Mouse (Mus musculus) embryonic facial prominence, embryonic 15.5 days (tissue): ENCODE data around the gene Atp6v1f. TPM values are rescaled to one million over a fixed set of nuclear protein-coding genes. Genes with fewer than 3 reads are reported as not detected.

ENCODE experiments used
- ATAC-seq: fragments of 200-750 bp; cut with Nextera tagmentation; 2 replicates; pipeline ENCODE4 v1.8.0; 2017; ENCODE audit warnings: low read depth, moderate TSS enrichment; ENCODE audit not compliant: insufficient number of reproducible peaks, low FRiP score, low TSS enrichment
- H3K27ac ChIP-seq: fragments of 300-500 bp; sonication (generic); replicated peaks from 2 replicates; pipeline ENCODE4 v1.5.1; 2015; ENCODE audit warnings: mild to moderate bottlenecking, inconsistent platforms
- H3K27me3 ChIP-seq: fragments of 300-500 bp; sonication (generic); 2 replicates; pipeline ENCODE4 v1.6.1; 2015; ENCODE audit warnings: inconsistent platforms
- H3K36me3 ChIP-seq: fragments of 300-500 bp; sonication (generic); 2 replicates; pipeline ENCODE4 v1.6.1; 2015; ENCODE audit warnings: mild to moderate bottlenecking, inconsistent platforms
- H3K4me1 ChIP-seq: fragments of 300-500 bp; sonication (generic); 2 replicates; pipeline ENCODE4 v1.6.1; 2015; ENCODE audit warnings: inconsistent platforms
- H3K4me2 ChIP-seq: fragments of 300-500 bp; sonication (generic); replicated peaks from 2 replicates; pipeline ENCODE4 v1.6.1; 2015; ENCODE audit warnings: mild to moderate bottlenecking, inconsistent platforms
- H3K4me3 ChIP-seq: fragments of 300-500 bp; sonication (generic); replicated peaks from 2 replicates; pipeline ENCODE4 v1.5.1; 2015; ENCODE audit warnings: mild to moderate bottlenecking, inconsistent platforms
- H3K9ac ChIP-seq: fragments of 300-500 bp; sonication (generic); 2 replicates; pipeline ENCODE4 v1.6.1; 2015; ENCODE audit warnings: inconsistent platforms
- H3K9me3 ChIP-seq: fragments of 300-500 bp; sonication (generic); replicated peaks from 2 replicates; pipeline ENCODE4 v1.6.1; 2016; ENCODE audit warnings: inconsistent platforms
- WGBS: fragments of 180-500 bp; shearing (Covaris S2); methylation state at CpG from one replicate; pipeline ENCODE4 v1.1.7; 2015; 5-methylcytosine and 5-hydroxymethylcytosine counted together
- polyA plus RNA-seq: library from polyadenylated mRNA; unstranded; fragments of >200 nt; fragmentation: Nextera tagmentation; extraction: Ambion mirVana; gene quantifications from 2 replicates; pipeline ENCODE4 v1.2.1, GENCODE M21; 2015

The Atp6v1f gene
- polyA plus RNA-seq, 1 experiment from 2014 or later = 243 TPM

DNA sequence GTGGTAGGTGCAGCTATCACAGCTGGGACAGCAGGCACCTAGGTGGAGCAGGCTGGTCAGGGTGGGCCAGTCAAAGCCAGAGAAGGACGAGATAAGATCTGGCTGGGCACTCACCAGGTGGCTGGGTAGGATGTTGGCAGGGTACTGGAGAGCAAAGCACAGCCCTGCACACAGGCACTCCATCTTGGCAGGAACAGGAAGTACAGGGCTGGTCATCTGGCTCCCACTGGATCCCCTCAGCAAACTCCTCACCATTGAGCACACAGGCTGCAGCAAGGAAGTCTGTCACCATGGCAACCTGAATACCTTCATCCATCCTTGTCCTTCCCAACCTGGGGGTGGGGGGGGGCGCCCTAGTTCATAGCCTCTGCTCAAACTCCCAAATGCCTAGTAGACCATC is 30.3 kb downstream of the Atp6v1f start:
- H3K36me3 ChIP-seq = 0 out of 2 replicates have a peak, but pooled peaks cover 15% of the 10 kb centered on the region
- no peaks in the 10 kb centered on the region for H3K4me1 ChIP-seq
- no peak overlapping the region for H3K4me2 ChIP-seq
- H3K27me3 ChIP-seq = peaks cover 7% of the 10 kb centered on the region
- WGBS = 53% methylated on average over 2 of the region's 2 CpGs
- ATAC-seq = no peak
- H3K27ac ChIP-seq = no peak overlapping the region
- no peak overlapping the region for H3K9ac ChIP-seq
- H3K9me3 ChIP-seq = no peaks in the 10 kb centered on the region
- H3K4me3 ChIP-seq = no peak overlapping the region

DNA sequence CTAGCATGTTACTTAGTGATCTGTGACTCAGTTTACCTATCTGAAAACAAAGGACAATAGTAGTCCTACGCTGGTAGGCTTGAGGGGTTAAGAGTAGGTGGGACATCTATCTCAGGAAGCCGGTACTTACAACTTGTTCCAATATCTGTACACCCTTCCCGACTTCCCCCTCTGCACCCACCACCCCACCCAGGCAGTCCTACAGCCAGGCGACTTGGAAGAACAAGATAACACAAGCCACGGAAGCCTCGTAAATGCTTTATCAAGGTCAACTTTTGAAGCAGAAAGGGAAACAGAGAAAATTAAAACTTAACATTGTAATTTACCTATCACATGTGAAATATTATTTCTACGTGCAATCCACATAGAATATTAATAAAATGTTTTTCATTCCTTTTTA is 32.7 kb downstream of the Atp6v1f start:
- Histone ChIP-seq H3K27me3 (peaks cover 7% of the 10 kb centered on the region), H3K9me3 (no peaks in the 10 kb centered on the region), H3K27ac (no peak overlapping the region), H3K9ac (no peak overlapping the region), H3K36me3 (0 out of 2 replicates have a peak, but pooled peaks cover 15% of the 10 kb centered on the region), H3K4me1 (no peaks in the 10 kb centered on the region), H3K4me3 (no peak overlapping the region), H3K4me2 (no peak overlapping the region)
- 94% methylated on average over 7 of the region's 7 CpGs for WGBS
- ATAC-seq = no peak

- no peak for ATAC-seq
- no peak overlapping the region for H3K9ac ChIP-seq
- WGBS = 89% methylated on average over 6 of the region's 6 CpGs
- peaks cover 4% of the 10 kb centered on the region; the same call in 1 of the 2 replicates for H3K4me1 ChIP-seq
- H3K27me3 ChIP-seq = peaks cover 10% of the 10 kb centered on the region
- H3K9me3 ChIP-seq = no peaks in the 10 kb centered on the region
- H3K4me2 ChIP-seq = no peak overlapping the region
- no peak overlapping the region for H3K27ac ChIP-seq
- no peak overlapping the region for H3K4me3 ChIP-seq
- H3K36me3 ChIP-seq = 0 out of 2 replicates have a peak, but pooled peaks cover 15% of the 10 kb centered on the region
Observed at GRCm38 (mm10) chr6:29500810-29501209, 33.3 kb downstream of the Atp6v1f start.

- Histone ChIP-seq H3K4me2 (no peak overlapping the region), H3K36me3 (0 out of 2 replicates have a peak, but pooled peaks cover 15% of the 10 kb centered on the region), H3K9me3 (no peaks in the 10 kb centered on the region), H3K4me1 (peaks cover 10% of the 10 kb centered on the region), H3K27ac (no peak overlapping the region), H3K4me3 (no peak overlapping the region), H3K27me3 (peaks cover 7% of the 10 kb centered on the region), H3K9ac (no peak overlapping the region)
- WGBS = 92% methylated on average over 1 of the region's 1 CpGs
- ATAC-seq = no peak
Observed at GRCm38 (mm10) chr6:29501599-29501998, 34.1 kb downstream of the Atp6v1f start.

DNA sequence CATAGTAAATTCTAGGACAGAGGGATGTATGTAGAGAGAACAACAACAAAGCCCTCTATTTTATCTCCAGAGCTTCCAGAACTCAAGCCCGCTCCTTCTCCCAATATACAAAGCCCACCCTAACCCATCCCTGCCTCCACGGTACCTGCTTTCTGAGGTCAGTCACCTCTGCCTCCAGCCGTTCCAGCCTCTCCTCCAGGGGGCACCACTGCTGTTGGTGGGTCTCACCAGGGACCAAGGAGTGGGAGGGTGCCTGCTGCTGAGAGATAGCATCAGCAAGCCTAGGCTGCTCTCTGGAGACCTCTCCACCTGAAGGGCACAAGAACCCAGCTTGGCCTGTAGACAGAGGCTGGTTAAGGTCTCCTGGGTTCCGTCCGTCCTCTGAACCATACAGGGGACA is 38.0 kb downstream of the Atp6v1f start:
- Histone ChIP-seq H3K4me2 (no peak overlapping the region), H3K36me3 (0 out of 2 replicates have a peak, but pooled peaks cover 9% of the 10 kb centered on the region), H3K27ac (no peak overlapping the region), H3K4me1 (peaks cover 31% of the 10 kb centered on the region), H3K27me3 (peaks cover 3% of the 10 kb centered on the region; the same call in 1 of the 2 replicates), H3K9me3 (no peaks in the 10 kb centered on the region), H3K9ac (no peak overlapping the region), H3K4me3 (no peak overlapping the region)
- WGBS = 92% methylated on average over 5 of the region's 5 CpGs
- ATAC-seq = no peak

DNA sequence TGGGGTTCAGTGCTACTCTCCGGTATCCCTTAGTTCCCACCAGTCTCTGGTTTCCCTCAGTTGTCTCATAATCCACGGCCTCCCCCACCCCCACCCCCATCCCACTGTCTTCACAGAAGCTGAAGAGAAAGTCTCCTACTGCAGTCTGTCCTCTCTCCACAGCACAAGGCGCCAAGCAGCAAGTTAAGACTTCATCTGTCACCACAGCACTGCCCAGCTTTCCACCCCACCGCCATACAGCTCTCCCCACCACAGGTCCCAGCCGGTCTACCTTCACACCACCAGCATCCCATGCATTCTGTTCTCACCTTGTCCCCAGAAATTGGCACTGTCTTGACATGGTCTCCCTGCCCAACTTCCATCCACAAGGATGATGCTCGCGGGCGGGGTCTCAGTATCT is 39.3 kb downstream of the Atp6v1f start:
- ATAC-seq = no peak
- WGBS = 17% methylated on average over 8 of the region's 8 CpGs
- peak overlapping the region; percentile 61 for H3K4me3 ChIP-seq
- no peaks in the 10 kb centered on the region for H3K9me3 ChIP-seq
- peak overlapping the region; percentile 72 for H3K4me2 ChIP-seq
- peaks cover 3% of the 10 kb centered on the region; the same call in 1 of the 2 replicates for H3K27me3 ChIP-seq
- H3K4me1 ChIP-seq = peaks cover 31% of the 10 kb centered on the region
- no peak overlapping the region for H3K27ac ChIP-seq
- H3K9ac ChIP-seq = 0 out of 2 replicates have a peak overlapping the region, but pooled peaks have one; percentile 28
- 0 out of 2 replicates have a peak, but pooled peaks cover 5% of the 10 kb centered on the region for H3K36me3 ChIP-seq

DNA sequence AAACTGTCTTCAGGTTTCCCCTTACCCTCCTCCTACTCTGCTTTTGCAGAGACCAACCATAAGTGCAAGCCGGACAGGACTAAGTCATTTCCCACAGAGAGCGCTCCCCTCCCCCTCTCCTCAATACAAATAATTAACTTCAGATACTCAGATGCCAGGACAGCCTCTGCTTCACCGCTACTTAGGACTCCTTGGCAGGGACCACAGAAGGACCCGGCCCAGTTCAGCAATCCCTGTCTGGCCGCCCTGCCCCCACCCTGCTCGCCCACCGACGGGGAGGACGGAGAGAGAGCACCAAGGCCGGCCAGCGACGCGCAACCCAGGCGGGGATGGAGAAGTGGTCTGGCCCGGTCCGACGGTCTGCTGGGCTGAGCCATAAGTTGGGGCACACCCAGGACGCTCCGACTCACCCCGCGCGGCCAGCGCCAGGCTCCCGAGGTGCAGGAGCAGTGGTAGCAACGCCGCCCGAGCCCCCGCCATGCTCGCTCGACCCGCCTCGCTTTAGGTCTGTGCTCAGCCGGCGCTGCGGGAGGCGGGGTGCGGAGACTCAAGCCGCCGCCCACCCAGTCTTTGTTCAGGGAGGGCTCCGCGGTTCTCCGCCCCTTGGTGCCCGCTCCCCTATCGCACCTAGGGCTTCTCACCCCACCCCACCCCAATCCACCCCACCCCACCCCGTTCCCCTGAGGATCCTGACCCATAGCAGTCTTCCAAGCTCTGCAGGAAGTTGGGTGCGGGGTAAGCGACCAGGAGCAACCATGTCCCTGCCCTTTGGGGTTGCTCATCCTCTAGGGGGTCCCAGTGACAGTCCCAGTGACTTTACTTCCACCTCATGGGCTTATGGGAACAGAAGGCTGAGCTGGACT is 40.2 kb downstream of the Atp6v1f start, which contains the start of gene Kcp:
Gene Kcp (minus strand): TSS at position 506 of the 863 bp plus-strand sequence.
- Histone ChIP-seq H3K4me1 (peaks cover 32% of the 10 kb centered on the region), H3K9me3 (no peaks in the 10 kb centered on the region), H3K27me3 (peaks cover 3% of the 10 kb centered on the region; the same call in 1 of the 2 replicates), H3K36me3 (no peaks in the 10 kb centered on the region), H3K27ac (no peak within 1 kb of the TSS; the same call in 1 of the 2 replicates), H3K4me2 (peak within 1 kb of the TSS; percentile 72), H3K9ac (peak within 1 kb of the TSS; percentile 28; the same call in 1 of the 2 replicates), H3K4me3 (peak within 1 kb of the TSS; percentile 61)
- under 1% methylated on average over 44 of the region's 47 CpGs for WGBS
- ATAC-seq = peak; percentile 40; the same call in 1 of the 2 replicates

GRCm38 (mm10) chr6:29509086-29509485 is 41.6 kb downstream of the Atp6v1f start:
- no peak overlapping the region for H3K9ac ChIP-seq
- WGBS = 26% methylated on average over 2 of the region's 2 CpGs
- H3K9me3 ChIP-seq = no peaks in the 10 kb centered on the region
- H3K27me3 ChIP-seq = peaks cover 3% of the 10 kb centered on the region; the same call in 1 of the 2 replicates
- H3K4me1 ChIP-seq = peaks cover 40% of the 10 kb centered on the region
- no peaks in the 10 kb centered on the region for H3K36me3 ChIP-seq
- ATAC-seq = no peak
- no peak overlapping the region for H3K27ac ChIP-seq
- H3K4me3 ChIP-seq = no peak overlapping the region
- no peak overlapping the region for H3K4me2 ChIP-seq

DNA sequence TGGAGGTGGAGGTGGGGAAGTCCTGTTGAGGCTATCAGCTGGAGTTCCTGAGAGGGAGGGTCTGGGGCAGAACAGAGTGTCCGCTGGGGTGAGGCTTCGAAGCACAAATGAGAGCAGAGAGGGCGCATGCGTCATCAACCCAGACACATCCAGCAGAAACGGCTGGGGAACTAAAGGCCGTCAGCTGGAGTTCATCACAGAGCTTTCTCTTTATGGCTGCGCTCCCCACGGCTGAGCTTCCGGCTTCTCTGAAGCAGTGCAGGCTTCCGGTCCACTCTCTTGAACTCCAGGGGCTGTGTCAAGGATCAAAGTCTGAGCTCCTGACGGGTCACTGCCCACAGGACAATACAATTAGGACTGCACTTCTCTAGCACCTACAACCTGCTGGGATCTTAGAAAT is 45.8 kb downstream of the Atp6v1f start:
- Histone ChIP-seq H3K27ac (peak overlapping the region; percentile 5; the same call in 1 of the 2 replicates), H3K9ac (no peak overlapping the region), H3K9me3 (no peaks in the 10 kb centered on the region), H3K36me3 (no peaks in the 10 kb centered on the region), H3K4me1 (peaks cover 26% of the 10 kb centered on the region), H3K27me3 (no peaks in the 10 kb centered on the region), H3K4me2 (peak overlapping the region; percentile 43), H3K4me3 (no peak overlapping the region)
- no peak for ATAC-seq
- under 1% methylated on average over 11 of the region's 11 CpGs for WGBS

- Histone ChIP-seq H3K4me3 (no peak overlapping the region), H3K9me3 (no peaks in the 10 kb centered on the region), H3K36me3 (no peaks in the 10 kb centered on the region), H3K27me3 (no peaks in the 10 kb centered on the region), H3K4me1 (peaks cover 14% of the 10 kb centered on the region), H3K9ac (no peak overlapping the region), H3K4me2 (no peak overlapping the region), H3K27ac (no peak overlapping the region)
- WGBS = 8% methylated on average over 5 of the region's 5 CpGs
- peak; percentile 26 for ATAC-seq
Observed at GRCm38 (mm10) chr6:29517139-29517538, 49.6 kb downstream of the Atp6v1f start.
